Mouse (Mus musculus): ENCODE results near the gene Thoc6. TPM values are rescaled to one million over a fixed set of nuclear protein-coding genes. Genes with fewer than 3 reads are reported as not detected.

The Thoc6 gene
- polyA plus RNA-seq, 1 experiment from 2014 or later = 70.9 TPM

DNA sequence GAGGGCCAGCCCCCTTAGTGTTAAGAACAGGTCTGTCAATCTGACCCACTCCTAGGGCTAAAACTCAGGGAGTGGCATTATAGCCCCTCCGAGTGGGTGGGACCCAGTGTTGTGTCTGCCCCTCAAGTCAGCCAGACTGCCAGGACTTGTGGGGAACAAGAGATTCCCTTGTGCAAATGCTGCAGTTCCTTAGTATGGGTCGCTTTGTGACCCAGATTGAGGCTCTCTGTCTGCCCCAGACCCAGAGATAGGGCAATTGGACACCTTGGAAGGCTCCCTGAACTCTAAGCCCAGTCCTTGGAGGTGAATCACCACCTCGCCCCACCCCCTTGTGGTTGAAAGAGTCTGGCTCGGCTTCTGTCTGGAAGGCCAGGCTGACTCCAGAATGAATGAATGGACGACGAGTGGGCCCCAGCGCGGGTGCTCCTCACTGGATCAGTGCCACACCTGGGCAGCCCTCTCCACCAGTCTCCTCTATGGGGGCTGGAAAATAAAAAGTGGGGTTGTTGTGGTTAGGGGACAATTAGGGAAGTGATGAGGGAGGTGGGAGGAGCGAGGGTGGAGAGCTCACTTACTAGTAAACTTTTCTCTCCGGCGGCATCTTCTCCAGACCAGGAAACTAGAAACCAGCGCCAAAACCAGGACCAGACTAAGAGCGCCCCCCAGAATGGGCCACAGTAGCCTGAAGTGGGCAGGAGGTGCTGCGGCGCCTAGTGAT, 2.0 kb upstream of the Thoc6 start:
- WGBS = 9% methylated on average over 15 of the region's 15 CpGs
- no peaks in the 10 kb centered on the region for H3K9me3 ChIP-seq
- H3K36me3 ChIP-seq (replicated peaks) = peaks cover 1% of the 10 kb centered on the region
- peak overlapping the region; percentile 71 for H3K4me3 ChIP-seq
- H3K27me3 ChIP-seq (replicated peaks; ENCODE audit: low read depth, poor library complexity, severe bottlenecking) = peaks cover 64% of the 10 kb centered on the region
- peaks cover 62% of the 10 kb centered on the region for H3K4me1 ChIP-seq
- DNase-seq (ENCODE audit: low spot score) = peak; percentile 48
- no peak overlapping the region for H3K27ac ChIP-seq (replicated peaks)

DNA sequence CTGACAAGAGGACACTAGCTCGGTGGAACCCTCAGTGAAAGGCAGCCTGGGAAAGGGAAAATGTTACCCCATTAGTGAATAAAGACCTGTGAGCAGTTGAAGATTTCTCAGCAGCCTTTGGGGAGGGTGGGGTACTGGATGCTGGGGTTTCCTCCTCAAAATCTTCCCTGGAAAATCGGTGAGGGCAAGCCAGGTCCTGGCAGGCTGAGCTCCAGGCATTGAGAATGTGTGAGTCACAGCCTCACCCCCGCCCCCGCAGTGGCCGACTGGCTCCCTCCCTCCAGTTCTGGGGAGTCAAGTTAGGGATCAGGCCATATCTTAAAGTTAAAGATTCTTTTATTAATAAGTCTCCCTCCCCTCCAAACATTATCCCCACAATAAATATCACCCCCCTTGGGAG, 1.4 kb upstream of the Thoc6 start:
- 33% methylated on average over 5 of the region's 5 CpGs for WGBS
- no peak for DNase-seq (ENCODE audit: low spot score)
- 0 out of 2 replicates have a peak overlapping the region, but pooled peaks have one; percentile 71 for H3K4me3 ChIP-seq

DNA sequence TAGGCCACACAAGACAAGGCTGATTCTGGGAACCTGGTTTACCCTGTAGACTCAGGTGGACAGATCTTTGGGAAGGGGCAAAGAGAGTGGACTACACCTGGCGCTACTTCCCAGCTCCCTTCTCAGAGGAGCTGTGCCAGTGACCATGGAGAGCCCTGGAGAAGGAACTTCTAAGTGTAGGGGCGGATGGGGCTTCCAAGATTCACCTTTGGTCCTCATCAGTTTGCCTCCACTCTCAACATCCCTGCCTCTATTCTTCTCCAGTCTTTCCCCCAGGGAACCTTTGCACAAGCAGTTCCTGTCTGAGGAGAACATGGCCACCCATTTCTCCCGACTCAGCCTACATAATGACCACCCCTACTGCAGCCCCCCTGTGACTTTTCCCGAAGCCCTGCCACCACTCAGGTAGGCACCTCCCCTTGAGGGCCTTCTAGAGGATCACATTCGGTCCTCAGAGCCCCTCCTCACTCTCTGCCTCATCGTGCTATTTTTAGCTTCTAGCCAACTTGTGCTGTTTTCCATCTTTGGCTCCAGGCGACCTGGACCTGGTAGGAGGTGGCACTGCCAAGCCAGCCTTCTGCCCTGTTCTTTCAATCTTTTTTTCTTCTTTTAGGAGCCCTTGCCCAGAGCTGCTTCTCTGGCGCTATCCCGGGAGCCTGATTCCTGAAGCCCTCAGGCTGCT, 730 bp upstream of the Thoc6 start:
- Histone ChIP-seq H3K36me3 (replicated peaks) (peaks cover 14% of the 10 kb centered on the region), H3K27me3 (replicated peaks; ENCODE audit: low read depth, poor library complexity, severe bottlenecking) (peaks cover 51% of the 10 kb centered on the region), H3K9me3 (no peaks in the 10 kb centered on the region), H3K4me3 (peak overlapping the region; percentile 71), H3K27ac (replicated peaks) (peak overlapping the region; percentile 92), H3K4me1 (peaks cover 60% of the 10 kb centered on the region)
- 38% methylated on average over 9 of the region's 9 CpGs for WGBS
- no peak for DNase-seq (ENCODE audit: low spot score)

More for the DNA sequence above, 1.4 kb upstream of the Thoc6 start:
- peaks cover 58% of the 10 kb centered on the region for H3K27me3 ChIP-seq (replicated peaks; ENCODE audit: low read depth, poor library complexity, severe bottlenecking)
- peaks cover 62% of the 10 kb centered on the region for H3K4me1 ChIP-seq
- peaks cover 7% of the 10 kb centered on the region for H3K36me3 ChIP-seq (replicated peaks)
- H3K9me3 ChIP-seq = no peaks in the 10 kb centered on the region
- no peak overlapping the region for H3K27ac ChIP-seq (replicated peaks)

DNA sequence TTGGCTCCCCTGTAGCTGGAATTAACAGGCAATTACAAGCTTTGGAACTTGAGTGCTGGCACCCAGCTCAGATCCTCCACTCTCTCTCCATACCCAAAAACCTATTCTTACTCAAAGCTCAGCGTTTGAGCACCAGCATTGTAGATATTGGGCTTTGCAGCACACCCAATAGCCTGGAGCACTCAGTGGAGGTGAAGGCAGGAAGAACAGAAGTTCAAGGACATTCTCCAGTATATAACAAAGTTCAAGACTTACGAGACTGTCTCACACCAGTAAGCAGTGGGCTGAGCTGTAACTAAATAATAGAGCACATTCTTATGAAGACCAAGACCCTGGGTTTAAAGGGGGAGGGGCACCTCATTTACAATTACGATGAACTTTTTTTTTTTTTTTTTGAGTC, 921 bp downstream of the Thoc6 start:
- H3K9me3 ChIP-seq = no peaks in the 10 kb centered on the region
- peaks cover 34% of the 10 kb centered on the region for H3K27me3 ChIP-seq (replicated peaks; ENCODE audit: low read depth, poor library complexity, severe bottlenecking)
- DNase-seq (ENCODE audit: low spot score) = no peak
- peak overlapping the region; percentile 71 for H3K4me3 ChIP-seq
- H3K27ac ChIP-seq (replicated peaks) = no peak overlapping the region
- H3K36me3 ChIP-seq (replicated peaks) = peaks cover 31% of the 10 kb centered on the region
- H3K4me1 ChIP-seq = peaks cover 55% of the 10 kb centered on the region
- WGBS = 72% methylated on average over 3 of the region's 3 CpGs

DNA sequence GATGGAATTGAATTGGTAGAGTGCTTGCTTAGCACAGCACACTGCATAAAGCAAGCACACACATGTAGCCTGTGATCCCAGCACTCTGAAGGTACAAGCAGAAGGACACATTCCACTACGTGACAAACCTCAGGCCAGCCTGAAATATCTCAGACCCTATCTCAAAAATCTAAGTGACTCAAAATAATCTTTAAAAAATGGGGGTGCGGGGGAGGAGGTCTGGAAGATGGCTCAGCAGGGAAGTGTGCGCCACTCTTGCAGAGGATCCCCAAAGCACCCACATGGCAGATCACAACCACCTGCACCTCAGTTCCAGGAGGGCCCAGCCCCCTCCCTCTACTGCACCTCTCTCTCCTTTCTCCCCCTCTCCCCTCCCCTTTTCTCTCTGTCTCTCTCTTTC, 2.2 kb downstream of the Thoc6 start:
- H3K9me3 ChIP-seq = no peaks in the 10 kb centered on the region
- no peak for DNase-seq (ENCODE audit: low spot score)
- peaks cover 43% of the 10 kb centered on the region for H3K36me3 ChIP-seq (replicated peaks)
- H3K27ac ChIP-seq (replicated peaks) = no peak overlapping the region
- H3K4me1 ChIP-seq = peaks cover 43% of the 10 kb centered on the region
- H3K27me3 ChIP-seq (replicated peaks; ENCODE audit: low read depth, poor library complexity, severe bottlenecking) = peaks cover 24% of the 10 kb centered on the region
- 90% methylated on average over 3 of the region's 3 CpGs for WGBS
- H3K4me3 ChIP-seq = no peak overlapping the region

DNA sequence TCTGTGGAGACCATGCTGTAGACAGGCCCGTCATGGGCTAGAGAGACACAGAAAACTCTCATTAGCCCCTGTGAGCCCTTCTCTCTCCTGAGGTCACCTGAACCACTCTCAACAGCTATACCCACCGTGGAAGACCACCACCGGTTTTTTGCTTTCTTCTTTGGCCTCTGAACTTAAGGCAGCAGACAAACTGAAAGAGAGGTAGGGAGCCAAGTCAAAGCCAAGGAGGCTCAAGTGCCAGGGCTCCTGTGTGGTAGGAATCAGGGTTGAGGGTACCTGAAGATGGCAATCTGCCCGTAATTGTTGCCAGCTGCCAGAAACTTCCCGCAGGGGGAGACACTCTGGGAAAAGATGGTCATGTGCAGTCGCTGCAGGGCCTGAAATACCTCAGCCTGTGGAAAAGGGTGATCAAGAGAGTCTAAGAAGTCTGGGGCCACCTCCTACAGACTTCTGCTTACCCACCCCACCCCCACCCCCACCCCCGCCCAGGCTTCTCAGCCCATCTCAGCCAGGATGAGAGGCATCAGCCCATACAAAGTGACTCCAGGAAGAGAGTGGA, 3.1 kb downstream of the Thoc6 start:
- Histone ChIP-seq H3K36me3 (replicated peaks) (peaks cover 50% of the 10 kb centered on the region), H3K27me3 (replicated peaks; ENCODE audit: low read depth, poor library complexity, severe bottlenecking) (peaks cover 15% of the 10 kb centered on the region), H3K27ac (replicated peaks) (no peak overlapping the region), H3K9me3 (no peaks in the 10 kb centered on the region), H3K4me3 (no peak overlapping the region), H3K4me1 (peaks cover 40% of the 10 kb centered on the region)
- DNase-seq (ENCODE audit: low spot score) = no peak
- 85% methylated on average over 7 of the region's 7 CpGs for WGBS

DNA sequence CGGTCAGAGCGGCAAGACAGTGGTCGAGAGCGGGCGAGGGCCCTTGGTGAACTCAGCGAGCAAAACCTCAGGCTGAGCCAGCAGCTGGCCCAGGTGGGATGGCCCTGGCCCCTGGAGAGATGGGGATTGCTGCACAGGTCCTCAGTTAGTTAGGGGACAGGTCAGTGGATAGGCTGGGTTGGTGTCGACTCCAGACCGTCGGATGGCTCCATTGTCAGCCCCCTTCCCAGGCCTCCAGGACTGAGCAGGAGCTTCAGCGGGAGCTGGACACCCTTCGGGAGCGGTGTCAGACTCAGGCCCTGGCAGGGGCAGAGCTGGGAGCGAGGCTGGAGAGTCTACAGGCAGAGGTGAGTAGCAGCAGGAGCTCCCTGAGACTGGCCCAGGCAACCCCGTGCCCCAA, 8.2 kb downstream of the Thoc6 start:
- 77% methylated on average over 14 of the region's 14 CpGs for WGBS
- Histone ChIP-seq H3K36me3 (replicated peaks) (peaks cover 50% of the 10 kb centered on the region), H3K4me3 (no peak overlapping the region), H3K27ac (replicated peaks) (no peak overlapping the region; the same call in 1 of the 2 replicates), H3K9me3 (no peaks in the 10 kb centered on the region), H3K27me3 (replicated peaks; ENCODE audit: low read depth, poor library complexity, severe bottlenecking) (peaks cover 34% of the 10 kb centered on the region), H3K4me1 (peaks cover 27% of the 10 kb centered on the region)
- DNase-seq (ENCODE audit: low spot score) = no peak

DNA sequence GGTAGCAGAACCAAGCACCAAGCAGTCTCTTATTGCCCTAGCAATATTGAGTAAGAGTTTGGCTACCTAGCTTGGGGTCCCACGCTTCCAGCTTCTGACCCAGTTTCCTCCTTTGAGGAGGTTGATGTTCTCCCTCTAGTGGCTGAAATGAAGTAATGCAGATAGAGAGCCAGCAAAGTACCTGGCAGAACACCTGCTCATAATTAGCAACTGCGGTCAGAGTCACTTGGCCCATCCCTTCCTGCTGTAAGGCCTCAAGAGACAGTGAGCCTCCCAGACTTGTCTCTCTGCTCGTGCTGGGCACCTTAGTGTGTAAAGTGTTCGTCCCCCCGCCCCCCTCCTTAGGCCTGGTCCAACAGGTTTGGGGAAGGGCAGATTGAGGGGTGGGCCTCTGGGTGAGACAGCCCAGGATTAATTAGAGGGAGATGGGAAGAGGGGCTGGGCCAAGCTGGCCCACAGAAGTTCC, 9.1 kb downstream of the Thoc6 start:
- Histone ChIP-seq H3K4me1 (peaks cover 30% of the 10 kb centered on the region), H3K36me3 (replicated peaks) (peaks cover 41% of the 10 kb centered on the region), H3K27me3 (replicated peaks; ENCODE audit: low read depth, poor library complexity, severe bottlenecking) (peaks cover 43% of the 10 kb centered on the region), H3K4me3 (no peak overlapping the region), H3K9me3 (no peaks in the 10 kb centered on the region), H3K27ac (replicated peaks) (no peak overlapping the region)
- DNase-seq (ENCODE audit: low spot score) = peak; percentile 51
- WGBS = 10% methylated on average over 5 of the region's 5 CpGs

DNA sequence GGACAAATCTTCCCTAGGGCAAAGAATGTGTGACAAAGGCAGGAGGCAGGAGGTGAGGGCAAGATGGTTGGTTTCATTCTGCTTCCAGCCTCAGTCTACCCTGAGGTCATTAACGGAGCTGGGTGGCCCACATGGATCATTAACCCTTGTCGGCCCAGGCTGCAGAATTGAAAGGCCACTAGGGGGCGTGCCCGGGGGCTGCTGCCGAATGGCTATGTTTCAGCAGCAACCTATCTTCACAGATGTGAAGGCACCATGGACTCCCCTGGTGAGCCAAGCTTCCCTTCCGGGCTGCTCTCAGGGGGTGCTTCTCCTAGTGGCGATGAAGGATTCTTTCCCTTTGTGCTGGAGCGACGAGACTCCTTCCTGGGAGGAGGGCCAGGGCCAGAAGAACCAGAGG, 12.2 kb downstream of the Thoc6 start:
- Histone ChIP-seq H3K27me3 (replicated peaks; ENCODE audit: low read depth, poor library complexity, severe bottlenecking) (peaks cover 52% of the 10 kb centered on the region), H3K4me1 (peaks cover 30% of the 10 kb centered on the region), H3K27ac (replicated peaks) (no peak overlapping the region), H3K4me3 (no peak overlapping the region), H3K9me3 (no peaks in the 10 kb centered on the region), H3K36me3 (replicated peaks) (peaks cover 10% of the 10 kb centered on the region)
- WGBS = 4% methylated on average over 9 of the region's 9 CpGs
- DNase-seq (ENCODE audit: low spot score) = peak; percentile 50

DNA sequence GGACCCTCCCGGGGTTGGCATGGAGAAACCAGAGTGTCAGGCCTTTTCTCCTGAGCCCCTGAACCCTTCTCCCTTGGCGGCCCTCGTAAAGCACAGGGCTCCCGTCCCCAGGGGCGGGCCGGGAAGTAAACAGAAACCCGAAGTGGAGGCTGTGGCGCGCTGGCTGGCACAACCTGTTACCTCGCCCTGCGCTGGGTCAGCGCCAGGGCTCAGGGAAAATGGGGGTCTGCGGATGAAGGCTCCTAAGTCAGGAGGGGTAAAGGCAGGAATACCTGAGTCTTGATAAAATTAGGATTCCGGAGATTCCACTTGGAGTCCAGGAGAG, 12.8 kb downstream of the Thoc6 start:
- H3K9me3 ChIP-seq = no peaks in the 10 kb centered on the region
- H3K36me3 ChIP-seq (replicated peaks) = 0 out of 2 replicates have a peak, but pooled peaks cover 4% of the 10 kb centered on the region
- DNase-seq (ENCODE audit: low spot score) = no peak
- peak overlapping the region; percentile 38 for H3K4me3 ChIP-seq
- WGBS = 4% methylated on average over 14 of the region's 14 CpGs
- peaks cover 26% of the 10 kb centered on the region for H3K4me1 ChIP-seq
- H3K27ac ChIP-seq (replicated peaks) = no peak overlapping the region
- H3K27me3 ChIP-seq (replicated peaks; ENCODE audit: low read depth, poor library complexity, severe bottlenecking) = peaks cover 52% of the 10 kb centered on the region

DNA sequence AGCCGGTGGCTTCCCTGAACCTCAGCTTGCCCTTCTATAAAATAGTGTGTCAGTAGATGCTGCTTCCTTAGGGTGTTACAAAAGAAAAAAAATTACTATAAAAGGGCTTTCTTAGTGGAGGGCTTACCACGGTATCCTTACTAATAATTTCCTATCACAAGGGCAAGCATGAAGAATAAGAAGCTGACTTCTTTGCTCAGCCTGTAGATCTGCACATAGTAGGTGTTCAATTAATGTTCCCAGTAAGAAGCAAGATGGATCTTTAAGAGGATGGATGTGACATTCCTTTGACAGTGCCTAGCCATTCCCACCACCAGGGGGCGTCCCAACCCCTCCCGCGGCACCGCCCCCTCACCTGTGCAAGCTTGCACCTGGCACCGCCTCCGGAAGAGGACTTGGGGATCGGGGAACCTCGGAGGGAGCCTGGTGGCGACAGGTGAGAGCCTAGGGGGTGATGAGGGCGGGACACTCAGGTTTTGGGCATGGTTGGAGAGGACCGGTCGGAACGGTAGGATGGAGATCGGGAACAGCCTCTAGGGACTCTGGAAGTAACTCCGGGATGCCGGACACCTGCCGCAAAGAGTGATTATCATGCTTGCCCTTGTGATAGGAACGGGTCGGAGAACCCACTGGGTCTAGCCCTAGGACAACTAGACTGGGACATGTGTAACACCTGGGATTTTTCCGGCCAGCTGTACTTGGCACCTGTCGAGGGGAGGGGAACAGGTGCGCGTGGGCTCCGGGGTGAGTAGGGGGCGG, 13.4 kb downstream of the Thoc6 start, which contains the start of gene Bicdl2:
Gene Bicdl2, plus strand, starts transcription at position 390 of the 759 bp plus-strand sequence.
- WGBS = 5% methylated on average over 27 of the region's 27 CpGs
- Histone ChIP-seq H3K4me3 (peak within 1 kb of the TSS; percentile 38), H3K27ac (replicated peaks) (no peak within 1 kb of the TSS), H3K4me1 (peaks cover 20% of the 10 kb centered on the region), H3K9me3 (no peaks in the 10 kb centered on the region), H3K36me3 (replicated peaks) (no peaks in the 10 kb centered on the region), H3K27me3 (replicated peaks; ENCODE audit: low read depth, poor library complexity, severe bottlenecking) (peaks cover 52% of the 10 kb centered on the region)
- peak; percentile 68 for DNase-seq (ENCODE audit: low spot score)

DNA sequence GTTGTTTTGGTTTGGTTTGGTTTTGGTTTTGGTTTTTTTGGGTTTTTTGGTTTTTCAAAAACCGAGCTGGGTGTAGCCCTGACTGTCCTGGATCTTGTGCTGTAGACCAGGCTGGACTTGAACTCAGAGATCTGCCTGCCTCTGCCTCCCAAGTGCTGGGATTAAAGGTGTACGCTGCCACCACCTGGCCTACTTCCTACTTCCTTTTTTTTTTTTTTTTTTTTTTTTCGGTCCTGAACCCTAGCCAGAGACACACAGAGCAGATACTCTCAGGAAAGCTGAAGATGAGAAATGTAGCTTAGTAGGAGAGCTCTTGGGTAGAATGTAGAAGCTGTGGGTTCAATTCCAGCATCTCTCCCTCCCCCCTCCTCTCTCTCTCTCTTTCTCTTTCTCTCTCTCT, 15.2 kb downstream of the Thoc6 start:
- Histone ChIP-seq H3K4me3 (no peak overlapping the region), H3K36me3 (replicated peaks) (no peaks in the 10 kb centered on the region), H3K9me3 (no peaks in the 10 kb centered on the region), H3K27me3 (replicated peaks; ENCODE audit: low read depth, poor library complexity, severe bottlenecking) (peaks cover 48% of the 10 kb centered on the region), H3K27ac (replicated peaks) (no peak overlapping the region), H3K4me1 (peaks cover 12% of the 10 kb centered on the region)
- DNase-seq (ENCODE audit: low spot score) = no peak
- WGBS = 79% methylated on average over 3 of the region's 3 CpGs
